Mouse (Mus musculus) Patski (cell line): Measurements from ENCODE around the gene Hcn1. TPM values are rescaled to one million over a fixed set of nuclear protein-coding genes. Genes with fewer than 3 reads are reported as not detected.

ENCODE experiments used
- ATAC-seq: fragments of 100-300 bp; one replicate; pipeline ENCODE4 v1.8.0; 2021
- CTCF ChIA-PET: fragments of 350-600 bp; sonication (Branson Sonifier 250); formaldehyde crosslinking; loops from one replicate; lab custom pipeline; 2022; ENCODE audit warnings: inconsistent platforms; lab: Charles Lee
- POLR2A ChIA-PET: fragments of 350-600 bp; sonication (Branson Sonifier 250); formaldehyde crosslinking; loops from one replicate; lab custom pipeline; 2022; ENCODE audit warnings: antibody characterized with exemption, inconsistent platforms; lab: Charles Lee
- DNase-seq: peaks from one replicate; pipeline ENCODE4 v3.0.0-alpha.2; 2011; ENCODE audit warnings: low read depth, low spot score
- H3K27me3 ChIP-seq: fragments of 371-371 bp; one replicate; pipeline ENCODE4 v1.5.1; 2021
- CTCF ChIP-seq: fragments of 100-300 bp; IDR thresholded peaks from one replicate; pipeline ENCODE4 v1.5.1; 2021
- in situ Hi-C: fragments of 300-500 bp; cut with MboI; formaldehyde crosslinking; loops from 3 replicates; pipeline ENCODE4 v1.11.1; 2018; ENCODE audit warnings: low pct_unique_long_range_greater_than_20kb, mixed read lengths
- polyA plus RNA-seq: library from polyadenylated mRNA; unstranded; gene quantifications from one replicate; pipeline ENCODE4 v1.2.3, GENCODE M21; 2021

The Hcn1 gene
- polyA plus RNA-seq, 1 experiment from 2014 or later: 0.01 TPM

- DNase-seq (no peak), ATAC-seq (no peak)
- no peaks in the 10 kb centered on the region for H3K27me3 ChIP-seq
- no peak for TF ChIP-seq CTCF
- ChIA-PET CTCF (no interaction called here), POLR2A (no interaction called here)
- in situ Hi-C loops: no loop called here
These were observed 250.6 kb downstream of the Hcn1 start for GRCm38 (mm10) chr13:117852711-117853051.

- ChIA-PET POLR2A (no interaction called here), CTCF (no interaction called here)
- no peak for TF ChIP-seq CTCF
- H3K27me3 ChIP-seq: peaks cover 9% of the 10 kb centered on the region
- no peak for DNase-seq
- ATAC-seq: no peak
- in situ Hi-C loops: no loop called here
These were observed 256.3 kb downstream of the Hcn1 start for GRCm38 (mm10) chr13:117858416-117858815.

GRCm38 (mm10) chr13:117877787-117878186 lies 275.7 kb downstream of the Hcn1 start:
- in situ Hi-C loops: no loop called here
- no peaks in the 10 kb centered on the region for H3K27me3 ChIP-seq
- ATAC-seq (no peak), DNase-seq (no peak)
- ChIA-PET POLR2A (no interaction called here), CTCF (no interaction called here)
- TF ChIP-seq CTCF: no peak

- TF ChIP-seq CTCF: no peak
- H3K27me3 ChIP-seq: no peaks in the 10 kb centered on the region
- ChIA-PET CTCF (no interaction called here), POLR2A (no interaction called here)
- DNase-seq (no peak), ATAC-seq (no peak)
- in situ Hi-C loops: no loop called here
These were observed 278.5 kb downstream of the Hcn1 start for GRCm38 (mm10) chr13:117880471-117881225.

GRCm38 (mm10) chr13:117892076-117892475 lies 290.0 kb downstream of the Hcn1 start:
- peaks cover 3% of the 10 kb centered on the region for H3K27me3 ChIP-seq
- in situ Hi-C loops: no loop called here
- DNase-seq (no peak), ATAC-seq (no peak)
- ChIA-PET CTCF (no interaction called here), POLR2A (no interaction called here)
- no peak for TF ChIP-seq CTCF

GRCm38 (mm10) chr13:117898052-117898451 lies 295.9 kb downstream of the Hcn1 start:
- H3K27me3 ChIP-seq: no peaks in the 10 kb centered on the region
- in situ Hi-C loops: no loop called here
- no peak for ATAC-seq
- TF ChIP-seq CTCF: no peak
- CTCF ChIA-PET: no interaction called here
- no peak for DNase-seq
- POLR2A ChIA-PET: no interaction called here

GRCm38 (mm10) chr13:117907801-117908200 lies 305.7 kb downstream of the Hcn1 start:
- CTCF ChIA-PET: no interaction called here
- ATAC-seq: no peak
- H3K27me3 ChIP-seq: no peaks in the 10 kb centered on the region
- POLR2A ChIA-PET: no interaction called here
- TF ChIP-seq CTCF: no peak
- DNase-seq: no peak
- in situ Hi-C loops: no loop called here

GRCm38 (mm10) chr13:117929734-117930133 lies 327.6 kb downstream of the Hcn1 start:
- in situ Hi-C loops: no loop called here
- POLR2A ChIA-PET: no interaction called here
- ATAC-seq (no peak), DNase-seq (no peak)
- no peaks in the 10 kb centered on the region for H3K27me3 ChIP-seq
- no peak for TF ChIP-seq CTCF
- CTCF ChIA-PET: interaction anchor here (1.1 kb wide), 1 partner anchor 11 kb away, joined by 3 read pairs; no protein-coding TSS in a partner anchor

- POLR2A ChIA-PET: no interaction called here
These were observed 329.6 kb downstream of the Hcn1 start for GRCm38 (mm10) chr13:117931746-117932145.

GRCm38 (mm10) chr13:117938761-117939160 lies 336.6 kb downstream of the Hcn1 start:
- no peak for DNase-seq
- no peak for ATAC-seq
- TF ChIP-seq CTCF: no peak
- CTCF ChIA-PET: no interaction called here
- no peaks in the 10 kb centered on the region for H3K27me3 ChIP-seq
- POLR2A ChIA-PET: no interaction called here
- in situ Hi-C loops: no loop called here

More at GRCm38 (mm10) chr13:117931746-117932145, 329.6 kb downstream of the Hcn1 start:
- DNase-seq: no peak
- in situ Hi-C loops: no loop called here
- no peak for TF ChIP-seq CTCF
- CTCF ChIA-PET: no interaction called here
- no peak for ATAC-seq
- H3K27me3 ChIP-seq: no peaks in the 10 kb centered on the region

- in situ Hi-C loops: no loop called here
- DNase-seq: no peak
- no peak for TF ChIP-seq CTCF
- CTCF ChIA-PET: no interaction called here
- POLR2A ChIA-PET: no interaction called here
- no peak for ATAC-seq
- no peaks in the 10 kb centered on the region for H3K27me3 ChIP-seq
These were observed 338.6 kb downstream of the Hcn1 start for GRCm38 (mm10) chr13:117940536-117941280.
